10 mouse cellular contexts compared by ENCODE assay signal in the genomic region with DNA sequence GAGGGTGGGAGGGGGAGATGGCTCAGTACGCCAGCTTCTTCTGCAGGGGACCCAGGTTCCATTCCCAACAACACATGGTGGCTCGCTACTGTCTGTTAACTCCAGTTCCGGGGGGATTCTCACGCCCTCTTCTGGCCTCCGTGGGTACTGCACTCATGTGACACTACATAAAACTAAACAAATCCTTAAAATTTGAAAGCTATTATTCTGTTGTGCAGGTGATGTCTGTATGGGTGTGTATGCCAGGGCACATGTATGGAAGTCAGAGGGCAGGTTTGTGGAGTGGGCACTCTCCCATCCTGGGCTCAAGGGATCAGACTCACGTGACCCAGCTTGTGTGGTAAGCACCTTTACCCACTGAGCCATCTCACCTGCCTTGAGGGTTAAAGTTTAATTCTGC. TPM values are rescaled to one million over a fixed set of nuclear protein-coding genes. Genes with fewer than 3 reads are reported as not detected.
A peak's percentile ranks its signal among the peaks of the same experiment; 100 is the strongest.
DNase-seq lines count a peak whose midpoint lies in the region; ATAC-seq and TF ChIP-seq lines count a peak whose summit lies in the region.
"Had no signal": no experiment of that assay in that cellular context is flagged by ENCODE, and none has a peak within 500 bp of the region (broad histone marks: within the 10 kb centered on the region; RNA-seq: fewer than 3 reads in every experiment).

No protein-coding gene starts in this region.

- no peak for ATAC-seq in liver, embryonic 12.5 days
- ATAC-seq in erythroblast, adult 5-6 weeks (replicated peaks; ENCODE audit: low FRiP score, poor library complexity, severe bottlenecking), result peak; percentile 43; the same call in 1 of the 2 replicates
- ATAC-seq in megakaryocyte progenitor cell, adult 5-6 weeks (replicated peaks; ENCODE audit: poor library complexity), result peak; percentile 54

- TF ChIP-seq POLR2A in liver, adult 2 months (IDR thresholded peaks at IDR 0.05; ENCODE audit: extremely low read depth, insufficient read depth, low read length), result no peak
- TF ChIP-seq POLR2A in MEL (IDR thresholded peaks at IDR 0.05; ENCODE audit: control insufficient read depth in 1 of 2, insufficient read depth in 1 of 2, low read depth in 1 of 2, low read length in 2 of 2, poor library complexity in 1 of 2), result no peak

- DNase-seq in liver, adult 2 months (ENCODE audit: extremely low read depth, low read depth, low spot score), result no peak
- DNase-seq in MEL (ENCODE audit: low read depth, low spot score), result peak; percentile 52
- no peak for DNase-seq in cerebellum, adult 18-20 months
- no peak for DNase-seq in neural tube, embryonic 10.5 days (ENCODE audit: extremely low spot score, low spot score)
- no peak for DNase-seq in heart, adult 18-20 months
- DNase-seq: adrenal gland, adult 2 months had no signal

- H3K4me1 ChIP-seq in liver, adult 2 months (ENCODE audit: control insufficient read depth, insufficient read depth, low read length), result no peaks in the 10 kb centered on the region
- H3K4me1 ChIP-seq in liver, embryonic 12.5 days, result peaks cover 48% of the 10 kb centered on the region
- peaks cover 3 to 14% of the 10 kb centered on the region in 2 experiments; a peak in 3 of 4 replicates for H3K4me1 ChIP-seq in MEL (ENCODE audit: control insufficient read depth in 1 of 2, insufficient read depth in 2 of 2, low read length in 2 of 2)

- TF ChIP-seq RAD21 in MEL (IDR thresholded peaks at IDR 0.05; ENCODE audit: low read depth, low read length), result peak; percentile 33

- no peak overlapping the region for H3K4me3 ChIP-seq in liver, adult 2 months (ENCODE audit: insufficient read depth, low read depth, low read length)
- no peak overlapping the region for H3K4me3 ChIP-seq in liver, embryonic 12.5 days
- H3K4me3 ChIP-seq in MEL (ENCODE audit: control insufficient read depth in 1 of 2, insufficient read depth in 1 of 2, low read depth in 2 of 2, low read length in 2 of 2), result no peak overlapping the region
- H3K4me3 ChIP-seq: myocyte had no signal

- peaks cover 4% of the 10 kb centered on the region; the same call in 1 of the 2 replicates for H3K27me3 ChIP-seq in liver, adult 2 months (ENCODE audit: control insufficient read depth, insufficient read depth, low read length)
- peaks cover 14% of the 10 kb centered on the region for H3K27me3 ChIP-seq in liver, embryonic 12.5 days (replicated peaks)
- H3K27me3 ChIP-seq in MEL (ENCODE audit: control insufficient read depth in 1 of 2, insufficient read depth in 2 of 2, low read length in 2 of 2), result no peaks in the 10 kb centered on the region

- 29% methylated on average over 6 of the region's 6 CpGs for WGBS in liver, adult 2 months
- 26% methylated on average over 6 of the region's 6 CpGs for WGBS in liver, embryonic 12.5 days (ENCODE audit: insufficient replicate concordance)

- no peak for TF ChIP-seq EP300 in MEL (IDR thresholded peaks at IDR 0.05; ENCODE audit: low read depth in 1 of 2, low read length in 2 of 2)

- TF ChIP-seq CTCF in liver, adult 2 months (IDR thresholded peaks at IDR 0.05; ENCODE audit: low read depth, low read length), result peak; percentile 47; the same call in 1 of the 2 replicates
- peak; percentile 55 to 61 (median 60) for TF ChIP-seq CTCF in MEL (IDR thresholded peaks at IDR 0.05 in 2 of 3, conservative IDR thresholded peaks at IDR 0.05 in 1 of 3; ENCODE audit: control insufficient read depth in 1 of 3, insufficient read depth in 1 of 3, low read depth in 2 of 3, low read length in 3 of 3, poor library complexity in 1 of 3, severe bottlenecking in 1 of 3)

- H3K9ac ChIP-seq in liver, adult 2 months (ENCODE audit: low read depth, low read length), result no peak overlapping the region
- no peak overlapping the region for H3K9ac ChIP-seq in liver, embryonic 12.5 days
- H3K9ac ChIP-seq in MEL (ENCODE audit: control insufficient read depth, low read depth, low read length, poor library complexity, severe bottlenecking), result no peak overlapping the region

- no peak overlapping the region for H3K27ac ChIP-seq in liver, adult 2 months (replicated peaks; ENCODE audit: insufficient read depth, low read depth, low read length)
- H3K27ac ChIP-seq in liver, embryonic 12.5 days, result no peak overlapping the region
- H3K27ac ChIP-seq in MEL (ENCODE audit: control insufficient read depth, low read depth, low read length), result no peak overlapping the region

- no peaks in the 10 kb centered on the region for H3K9me3 ChIP-seq in liver, embryonic 12.5 days (replicated peaks)
- no peaks in the 10 kb centered on the region for H3K9me3 ChIP-seq in MEL (replicated peaks; ENCODE audit: insufficient read depth, low read length)

- H3K4me2 ChIP-seq in liver, embryonic 12.5 days, result no peak overlapping the region

- H3K79me2 ChIP-seq in liver, adult 2 months (ENCODE audit: control insufficient read depth, insufficient read depth, low read length), result no peaks in the 10 kb centered on the region
- H3K79me2 ChIP-seq in MEL (ENCODE audit: control insufficient read depth, insufficient read depth, low read length, poor library complexity), result no peaks in the 10 kb centered on the region

- no peaks in the 10 kb centered on the region for H3K36me3 ChIP-seq in liver, adult 2 months (ENCODE audit: control insufficient read depth, insufficient read depth, low read length)
- no peaks in the 10 kb centered on the region for H3K36me3 ChIP-seq in liver, embryonic 12.5 days
- peaks cover 0 to 3% of the 10 kb centered on the region in 2 experiments; a peak in 1 of 4 replicates for H3K36me3 ChIP-seq in MEL (ENCODE audit: control insufficient read depth in 1 of 2, insufficient read depth in 2 of 2, low read length in 2 of 2)

TF ChIP-seq in MEL, 35 proteins besides CTCF, POLR2A, EP300 and RAD21:
- TF ChIP-seq SMC3 (IDR thresholded peaks at IDR 0.05; ENCODE audit: low read depth, low read length) (peak; percentile 63), USF1 (IDR thresholded peaks at IDR 0.05; ENCODE audit: low read depth, low read length) (0 out of 2 replicates have a peak, but pooled peaks have one; percentile 19), ETS1 (IDR thresholded peaks at IDR 0.05; ENCODE audit: low read depth, low read length) (no peak), ZMIZ1 (IDR thresholded peaks at IDR 0.05; ENCODE audit: low read depth, low read length) (no peak), MAFK (IDR thresholded peaks at IDR 0.05; ENCODE audit: borderline replicate concordance, low read depth, low read length) (no peak)

RNA-seq across cellular contexts. Expression of a gene that starts 16.6 kb away (rescaled TPM):
- total RNA-seq in liver, adult 2 months (2014; rRNA removed), result 0.09 and 0.13 TPM in 2 replicates
- polyA plus RNA-seq in liver, adult 2 months (2012; rRNA removed), result not detected in 2 replicates
- 0.17 and 0.30 TPM in 2 replicates for polyA plus RNA-seq in liver, embryonic 12.5 days (2016; fragmentation: Nextera tagmentation; extraction: Ambion mirVana)
- total RNA-seq in MEL (2012; rRNA removed), result not detected in 2 replicates
- under 1 TPM in 1 of 2 experiments, not detected in 1; 0.17 TPM for polyA plus RNA-seq in MEL (2012; ENCODE audit: insufficient read depth in 1 of 2, insufficient read length in 2 of 2, low read depth in 1 of 2, low replicate concordance in 2 of 2, missing spikeins in 1 of 2)
- total RNA-seq in erythroblast, adult 5-6 weeks (2015; ENCODE audit: low replicate concordance), result 1.9 TPM in 1 of 2 replicates, not detected in the other
- 2.0 TPM in 1 of 2 replicates, not detected in the other for total RNA-seq in erythroblast, adult 5-6 weeks (2017; ENCODE audit: low replicate concordance)
- 0.10 TPM in 1 of 2 replicates, not detected in the other for total RNA-seq in megakaryocyte progenitor cell, adult 5-6 weeks (2015)
- total RNA-seq in megakaryocyte progenitor cell, adult 5-6 weeks (2017), result 0.14 TPM in 1 of 2 replicates, not detected in the other
- total RNA-seq in heart, adult 18-20 months (2021), result under 1 TPM in 1 of 2 experiments, not detected in 1; 0.41 TPM
- polyA plus RNA-seq: myocyte had no signal
